Mouse (Mus musculus) layer of hippocampus, adult 18-20 months (tissue): ENCODE results near the gene Stx11. TPM values are rescaled to one million over a fixed set of nuclear protein-coding genes. Genes with fewer than 3 reads are reported as not detected.

Experiments
- DNase-seq, 2 experiments: peaks; one replicate each; pipeline ENCODE4 v3.0.0; 2022; ENCODE audit warnings: low spot score in 2 of 2
- total RNA-seq, 2 experiments: library from RNA; stranded (reverse); gene quantifications; 2 replicates each; pipeline ENCODE4 v1.2.3; 2021

The Stx11 gene
- total RNA-seq, 2 experiments from 2014 or later, result 0.13 to 0.37 TPM

GRCm38 (mm10) chr10:12915826-12916225 is 48.3 kb downstream of the Stx11 start:
- no peak for DNase-seq

- no peak for DNase-seq
Measured at GRCm38 (mm10) chr10:12914203-12914602, 49.9 kb downstream of the Stx11 start.

DNA sequence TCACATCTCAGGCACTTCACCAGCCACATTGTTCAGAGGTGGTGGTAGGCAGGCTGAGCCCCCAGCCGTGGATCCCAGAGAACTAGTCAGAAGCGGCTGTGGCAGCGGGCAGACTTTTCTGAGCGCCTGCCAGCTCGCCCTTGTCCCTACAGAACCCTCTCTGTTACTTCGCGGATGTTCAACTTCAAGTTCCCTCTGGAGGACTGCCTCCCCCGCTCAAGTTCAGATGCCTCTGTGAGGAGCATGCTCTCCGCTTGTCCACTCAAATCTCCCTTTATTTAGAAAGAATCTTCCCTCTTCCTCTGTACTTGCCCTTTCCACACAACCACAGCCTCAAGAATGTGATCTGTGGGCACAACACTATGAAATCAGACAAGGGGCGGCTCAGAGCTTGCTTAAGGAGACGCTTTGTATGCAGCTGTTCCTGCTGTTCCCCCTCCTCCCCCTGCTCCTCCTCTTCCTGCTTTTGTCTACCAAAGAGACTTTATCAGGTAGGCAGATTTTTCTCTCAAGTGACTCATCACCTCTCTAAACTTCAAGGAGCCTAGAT is 52.0 kb downstream of the Stx11 start:
- DNase-seq, result peak in 1 of 2 experiments; percentile 11

GRCm38 (mm10) chr10:12911451-12911850 is 52.6 kb downstream of the Stx11 start:
- no peak for DNase-seq

DNA sequence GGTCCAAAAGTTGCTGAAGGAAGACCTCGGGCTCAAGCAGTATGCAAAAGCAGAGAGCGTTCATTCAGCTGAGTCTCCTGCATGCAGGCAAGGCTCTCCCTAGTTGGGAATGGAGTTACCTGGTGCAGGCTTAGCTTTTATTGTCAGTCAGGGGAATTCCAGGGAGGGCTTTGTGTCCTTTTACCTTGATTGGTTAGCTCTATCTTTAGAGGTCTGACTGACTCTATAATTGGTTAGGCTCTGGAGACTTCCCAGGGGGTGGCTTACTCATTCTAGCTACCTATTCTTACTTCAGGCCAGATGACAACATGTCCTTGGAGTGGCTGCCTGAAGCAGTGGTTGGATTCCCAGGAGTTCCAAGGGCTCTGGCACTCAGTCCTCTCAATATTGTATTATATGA is 54.2 kb downstream of the Stx11 start:
- no peak for DNase-seq

DNA sequence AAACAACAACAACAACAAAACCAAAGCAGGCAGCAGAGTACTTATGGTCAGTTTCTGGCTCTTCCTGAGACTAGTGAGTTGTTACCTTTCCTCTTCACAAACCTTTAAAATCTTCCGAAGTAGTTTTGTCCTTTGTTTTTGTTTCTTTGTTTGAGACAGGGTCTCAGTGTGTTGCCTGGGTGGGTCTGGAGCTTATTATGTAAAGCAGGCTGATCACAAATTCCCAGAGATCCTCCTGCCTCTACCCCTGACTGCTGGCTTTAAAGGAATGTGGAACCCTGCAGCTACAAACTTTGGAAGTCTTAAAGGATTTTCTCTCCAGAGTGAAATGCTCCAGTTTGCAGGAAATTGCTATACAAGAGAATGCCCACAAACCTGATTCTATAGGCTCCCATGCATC is 54.9 kb downstream of the Stx11 start:
- DNase-seq, result no peak

- no peak for DNase-seq
Measured at GRCm38 (mm10) chr10:12904140-12904528, 60.0 kb downstream of the Stx11 start.

- DNase-seq, result no peak
Measured at GRCm38 (mm10) chr10:12903440-12904139, 60.5 kb downstream of the Stx11 start.

DNA sequence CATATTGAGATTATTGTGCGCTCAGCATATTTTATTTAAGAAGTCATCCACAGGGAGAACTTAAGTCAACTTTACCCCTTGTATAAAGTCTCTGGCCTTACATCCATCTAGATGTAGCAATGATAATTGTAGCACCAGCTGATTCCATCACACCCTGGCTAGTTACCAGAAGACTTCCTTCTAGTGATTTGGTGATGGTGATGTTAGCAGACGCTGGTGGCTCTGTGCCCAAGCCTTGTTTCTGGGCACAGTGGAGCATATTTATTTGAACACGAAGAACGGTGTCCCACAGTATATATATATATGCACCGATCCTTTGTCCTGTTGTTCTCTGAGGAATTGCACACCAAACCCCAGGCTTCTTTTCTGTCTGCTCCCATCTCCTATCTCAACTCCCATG is 64.2 kb downstream of the Stx11 start:
- no peak for DNase-seq

GRCm38 (mm10) chr10:12893339-12893738 is 70.8 kb downstream of the Stx11 start:
- no peak for DNase-seq

GRCm38 (mm10) chr10:12888373-12888772 is 75.7 kb downstream of the Stx11 start:
- no peak for DNase-seq

Other genes starting within 250 kb of the Stx11 start
- gene Utrn, start 94.9 kb downstream of the Stx11 start, total RNA-seq, result 10 to 100 TPM; 32.8 to 34.3 TPM
- gene Sf3b5, start 41.0 kb upstream of the Stx11 start, total RNA-seq, result 10 to 100 TPM; 10.1 to 10.3 TPM
- 10 to 100 TPM; 26.3 to 28.2 TPM for gene Plagl1, start 96.2 kb upstream of the Stx11 start, total RNA-seq
- not detected for gene Zc2hc1b, start 213.7 kb upstream of the Stx11 start, total RNA-seq
- gene Ltv1, start 228.9 kb upstream of the Stx11 start, total RNA-seq, result 10 to 100 TPM; 20.6 to 22.4 TPM